Mouse (Mus musculus): Measurements from ENCODE around the gene Bcl2l12. TPM values are rescaled to one million over a fixed set of nuclear protein-coding genes. Genes with fewer than 3 reads are reported as not detected.

The Bcl2l12 gene
- 35.2 TPM for polyA plus RNA-seq (2017; shearing (Covaris generic))

DNA sequence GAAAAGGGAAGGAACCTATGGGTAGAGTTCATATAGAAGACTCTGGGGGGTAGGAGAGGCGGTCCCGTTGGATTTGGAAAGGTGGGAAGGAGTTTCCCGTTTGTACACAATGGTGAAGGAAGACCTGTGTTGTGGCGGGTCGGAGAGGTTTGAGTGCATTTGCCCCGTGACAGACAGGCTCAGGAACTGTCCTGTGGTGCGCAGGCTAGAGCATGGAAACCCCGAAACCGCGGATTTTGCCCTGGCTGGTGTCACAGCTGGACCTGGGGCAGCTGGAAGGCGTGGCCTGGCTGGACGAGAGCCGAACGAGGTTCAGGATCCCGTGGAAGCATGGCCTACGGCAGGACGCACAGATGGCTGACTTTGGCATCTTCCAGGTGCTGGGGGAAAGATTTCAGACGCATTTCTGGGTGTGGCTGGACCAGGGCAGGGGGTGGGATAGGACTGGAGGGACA, at the start of gene Bcl2l12:
TSS of gene Bcl2l12 (minus strand) at position 212 of the 455 bp plus-strand sequence.

DNA sequence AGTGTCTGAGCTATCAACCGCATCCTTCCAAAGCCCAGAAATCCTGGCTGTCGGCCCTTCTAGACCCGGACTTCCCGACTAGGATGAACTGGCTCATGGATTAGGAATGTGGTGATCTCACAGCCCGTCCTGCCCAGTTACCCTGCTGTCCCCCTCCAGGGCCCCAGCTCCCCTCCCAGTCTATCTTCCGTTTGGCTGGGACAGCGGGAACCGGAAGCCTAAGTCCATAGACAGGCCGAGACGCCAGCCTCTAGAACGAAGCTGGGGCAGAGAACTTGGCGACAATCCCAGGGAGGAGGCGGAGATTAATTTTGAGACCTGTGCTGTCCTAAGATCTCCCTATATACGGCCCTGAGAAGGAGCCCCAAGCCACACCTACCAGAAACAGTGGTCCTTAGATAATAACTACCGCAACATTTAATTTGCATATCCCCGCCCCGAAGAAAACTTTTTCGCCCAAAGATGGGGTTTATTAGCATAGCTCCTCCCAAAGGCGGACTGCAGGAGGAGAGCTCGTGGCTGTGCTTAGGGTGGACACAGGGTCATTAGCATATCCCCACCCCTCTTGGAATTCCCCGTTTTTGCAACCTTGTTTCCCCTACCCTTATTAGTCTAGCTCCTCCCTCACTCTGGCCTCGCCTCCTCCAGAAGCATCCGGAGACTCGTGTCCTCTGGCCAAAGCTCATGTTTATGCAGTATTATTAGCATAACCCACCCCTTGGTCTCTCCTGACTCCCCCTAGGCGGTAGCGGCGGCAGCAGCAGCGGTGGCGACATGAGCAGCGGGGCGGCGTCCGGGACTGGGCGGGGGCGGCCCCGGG, 18.9 kb upstream of the Bcl2l12 start, which contains the start of gene Rras:
TSS of gene Rras (plus strand) at position 720 of the 820 bp plus-strand sequence.

DNA sequence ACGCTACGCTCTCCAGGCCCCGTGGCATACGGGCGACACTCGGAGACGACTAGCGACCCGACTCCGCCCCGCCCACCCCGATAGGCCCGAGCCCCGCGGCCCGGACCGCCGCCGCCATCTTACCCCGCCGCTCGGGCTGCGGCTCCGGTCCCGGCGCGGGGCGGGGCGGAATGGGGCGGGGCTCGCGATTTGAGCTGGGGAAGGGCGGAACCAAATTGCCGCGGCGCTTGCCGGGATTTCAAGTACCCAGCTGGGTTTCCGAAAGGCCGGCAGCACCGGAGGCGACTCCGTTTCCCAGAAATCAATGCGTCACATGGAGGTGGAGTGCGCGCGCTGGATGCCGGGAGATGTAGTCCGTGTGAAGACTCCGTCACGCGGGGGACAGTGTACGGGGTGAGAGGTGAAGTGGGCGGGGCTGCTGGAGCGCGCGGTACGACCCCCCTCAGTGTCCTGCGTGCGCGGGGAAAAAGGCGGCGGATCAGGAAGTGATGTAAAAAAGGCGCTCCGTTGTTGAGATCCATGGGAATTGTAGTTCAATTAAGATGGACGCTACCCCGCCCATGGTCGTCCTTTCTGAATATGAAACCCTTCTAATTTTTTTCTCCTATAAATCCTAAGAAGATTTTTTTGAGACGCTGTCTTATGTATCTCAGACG, 17.6 kb upstream of the Bcl2l12 start, which contains the start of gene Scaf1:
TSS of gene Scaf1 (minus strand) at position 407 of the 656 bp plus-strand sequence.

DNA sequence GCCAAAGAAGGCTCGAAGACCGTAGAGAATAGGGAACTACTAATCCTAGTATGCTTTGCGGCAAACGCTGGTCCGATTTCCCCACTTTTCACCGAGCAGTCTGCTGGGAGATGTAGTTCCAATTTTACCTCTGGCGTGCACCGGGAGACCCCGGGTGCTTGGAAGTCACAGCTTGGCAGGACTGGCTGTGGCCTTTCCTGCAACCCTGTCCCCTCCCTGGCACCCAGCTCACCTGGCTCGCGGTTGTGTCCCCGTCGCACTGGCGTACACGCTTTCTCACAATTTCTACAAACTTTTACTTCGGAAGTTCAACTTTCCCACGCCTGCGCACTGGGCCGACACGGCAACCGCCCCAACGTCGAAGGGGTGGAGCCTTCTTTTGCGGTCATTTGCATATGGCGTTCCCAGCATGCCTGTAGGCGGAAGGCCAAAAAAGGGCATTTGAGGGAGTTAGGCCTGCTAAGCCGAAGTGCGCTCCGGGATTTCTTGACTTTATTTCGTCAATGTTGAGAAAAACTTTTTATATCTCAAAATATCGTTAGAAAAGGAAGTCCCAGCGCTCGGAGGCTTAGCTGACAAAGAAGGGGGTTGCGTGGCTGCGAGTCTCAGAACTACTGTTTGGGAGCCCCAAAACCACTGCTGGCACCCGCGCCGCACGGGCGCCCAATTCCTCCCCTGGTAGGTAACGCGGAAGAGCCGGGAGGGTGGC, 1.1 kb downstream of the Bcl2l12 start, which contains the start of gene Irf3:
TSS of gene Irf3 (plus strand) at position 418 of the 709 bp plus-strand sequence.

DNA sequence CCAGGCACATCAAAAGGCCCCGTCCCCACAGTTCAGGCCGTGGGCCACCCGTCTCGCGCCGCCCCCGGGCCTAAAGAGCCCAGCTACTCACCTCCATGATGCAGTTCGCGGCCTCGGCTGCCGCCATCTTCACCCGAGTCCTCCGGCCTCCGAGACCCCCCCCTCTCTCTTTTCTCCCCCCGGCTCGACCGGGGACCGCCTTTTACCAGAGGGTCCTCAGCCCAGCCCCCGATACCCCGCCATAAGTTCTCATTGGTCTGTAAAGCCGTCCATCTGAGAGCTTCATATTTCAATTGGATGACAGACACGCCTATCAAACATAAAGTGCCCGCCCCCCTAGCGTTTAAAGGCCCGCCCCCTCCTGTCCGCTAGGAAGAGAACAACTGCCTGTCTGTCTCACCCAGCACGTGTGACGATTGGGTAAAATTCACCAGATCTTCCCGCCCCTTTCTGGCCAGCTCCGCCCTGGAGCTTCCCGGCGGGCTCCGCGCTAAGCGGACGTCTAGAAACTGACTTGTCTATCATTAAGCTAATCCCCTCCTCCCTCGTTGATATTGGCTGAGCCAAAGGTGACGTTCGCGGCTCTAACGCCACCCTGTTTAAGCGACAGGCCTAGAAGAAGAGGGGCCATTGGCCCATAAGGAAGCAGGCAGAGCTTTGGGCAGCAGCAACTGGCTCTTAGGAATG, 12.2 kb downstream of the Bcl2l12 start, which contains the start of gene Prmt1:
TSS of gene Prmt1 (minus strand) at position 377 of the 687 bp plus-strand sequence.

DNA sequence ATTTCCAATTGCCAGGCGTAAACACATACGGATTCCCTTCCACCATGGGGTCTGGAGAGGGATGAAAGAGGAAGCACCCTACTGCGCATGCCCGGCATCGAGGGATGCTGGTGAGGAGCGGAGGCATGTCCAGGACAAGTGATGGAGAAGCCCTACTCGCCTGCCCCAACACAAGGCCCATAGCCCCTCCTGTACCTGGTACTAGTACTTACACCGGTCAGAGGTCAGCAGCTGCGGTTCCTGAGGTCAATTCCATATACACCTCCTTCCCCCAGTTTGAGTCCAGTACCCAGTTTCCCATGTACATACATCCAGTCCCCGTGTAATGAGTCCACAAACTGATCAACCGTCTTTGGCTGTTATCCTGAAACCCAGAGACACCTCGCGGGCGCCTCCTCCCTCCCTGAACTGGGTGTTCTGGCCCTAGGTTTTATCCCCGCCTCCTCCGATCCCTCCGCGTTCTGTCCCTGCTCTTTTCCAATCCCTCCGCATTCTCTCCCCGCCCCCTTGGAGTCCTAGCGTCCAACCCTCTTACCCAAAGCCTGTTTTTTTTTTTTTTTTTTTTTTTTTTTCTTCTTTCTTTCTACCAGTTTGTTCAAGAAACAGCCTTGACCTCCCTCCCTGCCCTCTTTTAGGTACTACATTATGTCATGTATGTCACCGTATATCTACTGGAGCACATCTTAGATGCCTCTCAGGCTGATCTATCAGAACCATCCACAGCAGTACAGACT, 24.0 kb downstream of the Bcl2l12 start, which contains the start of gene Cpt1c:
TSS of gene Cpt1c (minus strand) at position 469 of the 734 bp plus-strand sequence.

DNA sequence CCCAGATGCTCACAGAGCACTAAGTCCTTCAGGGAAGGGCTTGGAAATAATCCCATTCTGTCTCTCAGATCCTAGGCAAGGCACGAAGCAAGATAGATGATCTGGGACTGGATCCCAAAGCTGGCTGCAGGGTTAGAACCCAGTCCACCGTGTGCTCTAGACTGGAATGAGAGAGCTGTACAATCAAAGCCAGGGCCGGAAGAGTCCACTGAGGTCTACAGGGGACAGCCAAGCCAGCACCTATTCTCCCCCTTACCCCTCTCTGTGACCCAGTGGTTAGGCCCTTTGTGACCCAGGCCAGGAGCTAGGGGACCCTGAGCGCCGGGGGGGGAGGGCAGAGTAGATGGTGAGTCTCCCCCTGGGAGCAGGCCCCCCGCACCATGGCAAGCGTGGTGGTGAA, 55.6 kb downstream of the Bcl2l12 start, which contains the start of gene Tsks:
TSS of gene Tsks (plus strand) at position 301 of the 400 bp plus-strand sequence.

Other genes starting within 250 kb of the Bcl2l12 start
- gene Zfp473, start 247.7 kb downstream of the Bcl2l12 start, polyA plus RNA-seq (2017; shearing (Covaris generic)), result 0.57 TPM
- gene Nup62, start 182.6 kb downstream of the Bcl2l12 start, polyA plus RNA-seq (2017; shearing (Covaris generic)), result 58.7 TPM
- 2.0 TPM for gene Il4i1, start 182.3 kb downstream of the Bcl2l12 start, polyA plus RNA-seq (2017; shearing (Covaris generic))
- 0.36 TPM for gene Atf5, start 182.1 kb downstream of the Bcl2l12 start, polyA plus RNA-seq (2017; shearing (Covaris generic))
- 12.1 TPM for gene Akt1s1, start 149.7 kb downstream of the Bcl2l12 start, polyA plus RNA-seq (2017; shearing (Covaris generic))
- gene Tbc1d17, start 149.6 kb downstream of the Bcl2l12 start, polyA plus RNA-seq (2017; shearing (Covaris generic)), result 112 TPM
- gene Pnkp, start 141.6 kb downstream of the Bcl2l12 start, polyA plus RNA-seq (2017; shearing (Covaris generic)), result 100 TPM
- gene Ptov1, start 128.9 kb downstream of the Bcl2l12 start, polyA plus RNA-seq (2017; shearing (Covaris generic)), result 9.9 TPM
- gene Med25, start 106.0 kb downstream of the Bcl2l12 start, polyA plus RNA-seq (2017; shearing (Covaris generic)), result 26.9 TPM
- 50.8 TPM for gene Fuz, start 102.6 kb downstream of the Bcl2l12 start, polyA plus RNA-seq (2017; shearing (Covaris generic))
- 26.9 TPM for gene Ap2a1, start 69.2 kb downstream of the Bcl2l12 start, polyA plus RNA-seq (2017; shearing (Covaris generic))
- not detected for gene Tsks, start 55.5 kb downstream of the Bcl2l12 start, polyA plus RNA-seq (2017; shearing (Covaris generic))
- 0.55 TPM for gene Cpt1c, start 23.9 kb downstream of the Bcl2l12 start, polyA plus RNA-seq (2017; shearing (Covaris generic))
- gene Prmt1, start 12.1 kb downstream of the Bcl2l12 start, polyA plus RNA-seq (2017; shearing (Covaris generic)), result 210 TPM
- 255 TPM for gene Irf3, start 1.1 kb downstream of the Bcl2l12 start, polyA plus RNA-seq (2017; shearing (Covaris generic))
- gene Scaf1, start 17.7 kb upstream of the Bcl2l12 start, polyA plus RNA-seq (2017; shearing (Covaris generic)), result 22.7 TPM
- gene Rras, start 19.2 kb upstream of the Bcl2l12 start, polyA plus RNA-seq (2017; shearing (Covaris generic)), result 6.3 TPM
- gene Prr12, start 54.2 kb upstream of the Bcl2l12 start, polyA plus RNA-seq (2017; shearing (Covaris generic)), result 4.8 TPM
- 148 TPM for gene Nosip, start 63.7 kb upstream of the Bcl2l12 start, polyA plus RNA-seq (2017; shearing (Covaris generic))
- 3.3 TPM for gene Prrg2, start 64.0 kb upstream of the Bcl2l12 start, polyA plus RNA-seq (2017; shearing (Covaris generic))
- gene Rcn3, start 93.5 kb upstream of the Bcl2l12 start, polyA plus RNA-seq (2017; shearing (Covaris generic)), result 10.8 TPM
- 2.6 TPM for gene Fcgrt, start 105.1 kb upstream of the Bcl2l12 start, polyA plus RNA-seq (2017; shearing (Covaris generic))
- 3,383 TPM for gene Rps11, start 125.7 kb upstream of the Bcl2l12 start, polyA plus RNA-seq (2017; shearing (Covaris generic))
- 3,108 TPM for gene Rpl13a, start 130.0 kb upstream of the Bcl2l12 start, polyA plus RNA-seq (2017; shearing (Covaris generic))
- gene Gm45713, start 137.5 kb upstream of the Bcl2l12 start, polyA plus RNA-seq (2017; shearing (Covaris generic)), result not detected
- gene Flt3l, start 137.7 kb upstream of the Bcl2l12 start, polyA plus RNA-seq (2017; shearing (Covaris generic)), result 292 TPM
- gene Pih1d1, start 155.6 kb upstream of the Bcl2l12 start, polyA plus RNA-seq (2017; shearing (Covaris generic)), result 59.4 TPM
- gene Aldh16a1, start 155.9 kb upstream of the Bcl2l12 start, polyA plus RNA-seq (2017; shearing (Covaris generic)), result 67.0 TPM
- not detected for gene Slc17a7, start 165.2 kb upstream of the Bcl2l12 start, polyA plus RNA-seq (2017; shearing (Covaris generic))
- gene Gfy, start 180.9 kb upstream of the Bcl2l12 start, polyA plus RNA-seq (2017; shearing (Covaris generic)), result not detected
- not detected for gene Pth2, start 182.3 kb upstream of the Bcl2l12 start, polyA plus RNA-seq (2017; shearing (Covaris generic))
- 0.32 TPM for gene Ccdc155, start 206.2 kb upstream of the Bcl2l12 start, polyA plus RNA-seq (2017; shearing (Covaris generic))
- 16.0 TPM for gene Dkkl1, start 213.4 kb upstream of the Bcl2l12 start, polyA plus RNA-seq (2017; shearing (Covaris generic))
- gene Tead2, start 217.0 kb upstream of the Bcl2l12 start, polyA plus RNA-seq (2017; shearing (Covaris generic)), result 2.9 TPM
- gene Cd37, start 240.4 kb upstream of the Bcl2l12 start, polyA plus RNA-seq (2017; shearing (Covaris generic)), result 598 TPM
- not detected for gene Slc6a16, start 242.4 kb upstream of the Bcl2l12 start, polyA plus RNA-seq (2017; shearing (Covaris generic))

Measured in CD4-positive, CD25-positive, alpha-beta regulatory T cell, adult 9 weeks (primary cell).